Mouse (Mus musculus): Measurements from ENCODE around the gene A230050P20Rik. TPM values are rescaled to one million over a fixed set of nuclear protein-coding genes. Genes with fewer than 3 reads are reported as not detected.

A230050P20Rik gene
- total and polyA plus RNA-seq, 3 experiments: 0.05 TPM; not detected in 1

DNA sequence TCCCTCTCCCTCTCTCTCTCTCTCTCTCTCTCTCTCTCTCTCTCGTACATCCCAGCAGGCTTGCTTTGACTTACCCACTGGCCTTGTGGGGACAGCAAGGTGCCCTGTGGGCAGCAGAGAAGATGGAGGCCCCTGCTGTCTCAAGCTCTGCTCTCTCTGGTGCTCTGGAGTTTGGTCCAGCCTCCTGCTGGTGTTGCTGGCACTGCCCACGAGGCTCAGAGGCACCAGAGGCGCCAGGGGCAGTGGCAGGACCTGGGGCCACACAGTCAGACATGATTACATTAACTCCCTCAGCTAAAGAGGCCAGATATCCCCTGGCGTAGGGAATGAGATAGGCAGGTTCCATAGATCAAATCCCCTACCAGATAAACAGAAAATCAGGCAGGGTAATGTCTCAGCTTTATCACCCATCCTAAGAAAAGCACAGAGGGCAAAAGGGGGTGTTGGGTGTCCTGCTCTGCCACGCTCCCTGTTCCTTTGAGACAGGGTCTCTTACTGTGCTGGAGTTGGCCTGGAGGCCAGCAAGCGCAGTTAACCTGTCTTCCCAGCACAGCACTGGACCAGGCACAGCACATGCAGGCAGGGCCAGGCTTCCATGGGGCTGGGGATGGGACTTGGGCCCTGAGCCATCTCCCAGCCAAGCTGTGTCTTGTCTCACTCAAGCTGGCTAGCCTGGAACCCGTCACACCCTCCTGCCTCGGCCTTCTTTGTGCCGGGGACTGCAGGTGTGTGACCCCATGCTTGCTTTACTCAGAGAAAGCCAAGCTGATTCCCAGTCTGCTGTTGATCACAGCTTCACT, 8.1 kb downstream of the A230050P20Rik start:
- Histone ChIP-seq H3K36me3 (replicated peaks) (peaks cover 3% of the 10 kb centered on the region), H3K4me3 (ENCODE audit: low read depth, low read length) (no peak overlapping the region), H3K9me3 (replicated peaks) (no peaks in the 10 kb centered on the region), H3K4me1 (ENCODE audit: insufficient read depth, low read depth, low read length) (peaks cover 24% of the 10 kb centered on the region), H3K27me3 (ENCODE audit: insufficient read depth, low read length) (peaks cover 21% of the 10 kb centered on the region)
- DNase-seq (ENCODE audit: low spot score) (no peak), ATAC-seq (ENCODE audit: extremely low read depth, insufficient number of reproducible peaks, low FRiP score, poor library complexity, severe bottlenecking) (no peak)
- TF ChIP-seq GATA2 (IDR thresholded peaks at IDR 0.05; ENCODE audit: borderline replicate concordance, low read depth, low read length) (no peak), POLR2AphosphoS5 (IDR thresholded peaks at IDR 0.05; ENCODE audit: insufficient replicate concordance, low read depth, low read length) (no peak)

DNA sequence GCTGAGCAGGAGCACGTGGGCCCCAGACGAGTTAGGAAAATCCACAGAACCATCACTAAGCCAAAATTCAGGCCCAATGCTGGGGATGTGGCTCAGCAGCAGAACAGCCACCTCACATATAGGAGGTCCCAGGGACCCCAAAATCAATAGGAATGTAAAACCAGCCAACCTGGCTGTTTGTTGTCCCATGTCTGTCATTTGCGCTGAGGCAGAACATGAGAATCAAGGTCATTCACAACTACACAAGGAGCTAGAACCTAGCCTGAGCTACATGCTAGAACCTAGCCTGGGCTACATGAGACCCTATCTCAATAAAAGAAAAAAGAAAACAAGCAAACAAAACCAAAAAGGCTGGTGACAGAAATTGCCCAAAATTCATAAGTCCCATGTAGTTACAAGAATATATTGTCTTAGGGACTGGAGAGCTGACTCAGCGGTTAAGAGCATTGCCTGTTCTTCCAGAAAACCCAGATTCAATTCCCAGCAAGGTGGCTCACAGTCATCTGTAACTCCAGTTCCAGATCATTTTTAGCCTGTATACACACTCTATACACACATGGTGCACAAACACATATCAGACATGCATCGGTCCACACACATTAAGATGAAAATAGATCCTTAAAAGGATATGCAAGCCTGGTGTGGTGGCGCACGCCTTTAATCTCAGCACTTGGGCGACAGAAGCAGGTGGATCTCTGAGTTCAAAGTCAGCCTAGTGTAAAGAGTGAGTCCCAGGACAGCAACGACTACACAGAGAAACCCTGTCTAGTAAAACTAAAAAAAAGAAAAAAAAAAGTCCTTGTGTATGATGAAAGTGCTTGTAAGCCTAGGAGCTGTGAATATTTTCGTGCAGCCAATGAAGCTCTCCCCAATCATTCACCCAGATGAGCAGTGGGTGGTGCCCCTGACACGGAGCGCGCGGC, 8.9 kb downstream of the A230050P20Rik start:
- TF ChIP-seq GATA1 (IDR thresholded peaks at IDR 0.05; ENCODE audit: borderline replicate concordance, low read length) (no peak), TAL1 (conservative IDR thresholded peaks at IDR 0.05; ENCODE audit: low read depth, low read length) (no peak), CTCF (IDR thresholded peaks at IDR 0.05; ENCODE audit: low read depth, low read length) (no peak), POLR2AphosphoS5 (IDR thresholded peaks at IDR 0.05; ENCODE audit: insufficient replicate concordance, low read depth, low read length) (no peak)
- H3K4me3 ChIP-seq (ENCODE audit: low read depth, low read length): peak overlapping the region; percentile 71

DNA sequence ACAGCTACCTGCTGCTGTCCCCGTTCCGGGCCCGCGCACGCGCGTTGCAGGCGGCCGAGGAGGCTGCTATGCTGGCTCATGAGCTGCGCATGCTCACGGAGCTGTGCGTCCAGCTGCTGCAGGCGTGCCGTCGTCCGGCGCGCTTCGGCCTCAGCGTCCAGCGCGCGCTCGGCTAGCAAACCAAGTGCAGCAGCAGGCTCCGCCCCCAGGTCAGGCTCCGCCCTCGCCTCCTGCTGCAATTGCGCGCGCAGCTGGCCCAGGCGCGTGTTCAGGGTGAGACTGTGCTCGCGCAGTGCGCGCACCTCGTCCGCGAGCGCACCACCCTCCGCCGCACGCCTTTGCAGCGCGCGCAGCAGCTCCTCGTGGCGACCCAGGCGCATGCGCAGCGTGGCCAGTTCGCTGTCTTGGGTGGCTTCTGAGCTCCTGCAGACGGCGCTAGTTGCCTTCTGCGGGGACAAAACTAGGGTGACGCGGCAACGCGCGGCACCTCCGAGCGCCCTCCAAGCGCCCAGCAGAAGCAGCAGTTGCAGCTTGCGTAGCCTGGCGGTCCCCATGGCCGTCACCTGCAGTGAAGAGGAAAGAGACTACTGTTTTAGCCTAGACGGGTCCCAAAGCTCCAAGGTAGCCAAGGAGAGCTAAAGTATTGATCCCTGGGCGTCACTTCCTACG, 9.7 kb downstream of the A230050P20Rik start:
- H3K4me3 ChIP-seq (ENCODE audit: low read depth, low read length): peak overlapping the region; percentile 71
- peaks cover 12% of the 10 kb centered on the region; the same call in 1 of the 2 replicates for H3K27me3 ChIP-seq (ENCODE audit: insufficient read depth, low read length)
- ATAC-seq (ENCODE audit: extremely low read depth, insufficient number of reproducible peaks, low FRiP score, poor library complexity, severe bottlenecking): peak; percentile 74
- peaks cover 3% of the 10 kb centered on the region for H3K36me3 ChIP-seq (replicated peaks)
- peak; percentile 96 for DNase-seq (ENCODE audit: low spot score)
- peaks cover 24% of the 10 kb centered on the region for H3K4me1 ChIP-seq (ENCODE audit: insufficient read depth, low read depth, low read length)
- H3K9me3 ChIP-seq (replicated peaks): no peaks in the 10 kb centered on the region
- peak; percentile 46 for TF ChIP-seq CTCF (IDR thresholded peaks at IDR 0.05; ENCODE audit: low read depth, low read length)
- TF ChIP-seq POLR2AphosphoS5 (IDR thresholded peaks at IDR 0.05; ENCODE audit: insufficient replicate concordance, low read depth, low read length): no peak

More for the DNA sequence above, 8.9 kb downstream of the A230050P20Rik start:
- DNase-seq (ENCODE audit: low spot score): no peak
- no peak for ATAC-seq (ENCODE audit: extremely low read depth, insufficient number of reproducible peaks, low FRiP score, poor library complexity, severe bottlenecking)
- Histone ChIP-seq H3K27me3 (ENCODE audit: insufficient read depth, low read length) (peaks cover 18% of the 10 kb centered on the region; the same call in 1 of the 2 replicates), H3K9me3 (replicated peaks) (no peaks in the 10 kb centered on the region), H3K36me3 (replicated peaks) (peaks cover 3% of the 10 kb centered on the region), H3K4me1 (ENCODE audit: insufficient read depth, low read depth, low read length) (peaks cover 24% of the 10 kb centered on the region)

- ATAC-seq (ENCODE audit: extremely low read depth, insufficient number of reproducible peaks, low FRiP score, poor library complexity, severe bottlenecking): no peak
- peaks cover 24% of the 10 kb centered on the region for H3K4me1 ChIP-seq (ENCODE audit: insufficient read depth, low read depth, low read length)
- H3K4me3 ChIP-seq (ENCODE audit: low read depth, low read length): peak overlapping the region; percentile 71
- no peak for TF ChIP-seq GATA1 (IDR thresholded peaks at IDR 0.05; ENCODE audit: borderline replicate concordance, low read length)
- no peak for TF ChIP-seq CTCF (IDR thresholded peaks at IDR 0.05; ENCODE audit: low read depth, low read length)
- no peak for TF ChIP-seq POLR2AphosphoS5 (IDR thresholded peaks at IDR 0.05; ENCODE audit: insufficient replicate concordance, low read depth, low read length)
- no peak for TF ChIP-seq GATA2 (IDR thresholded peaks at IDR 0.05; ENCODE audit: borderline replicate concordance, low read depth, low read length)
- TF ChIP-seq TAL1 (conservative IDR thresholded peaks at IDR 0.05; ENCODE audit: low read depth, low read length): no peak
- no peaks in the 10 kb centered on the region for H3K9me3 ChIP-seq (replicated peaks)
- peaks cover 3% of the 10 kb centered on the region for H3K36me3 ChIP-seq (replicated peaks)
- peaks cover 12% of the 10 kb centered on the region; the same call in 1 of the 2 replicates for H3K27me3 ChIP-seq (ENCODE audit: insufficient read depth, low read length)
- DNase-seq (ENCODE audit: low spot score): no peak
Observed at GRCm38 (mm10) chr9:20878710-20879065, 10.2 kb downstream of the A230050P20Rik start.

DNA sequence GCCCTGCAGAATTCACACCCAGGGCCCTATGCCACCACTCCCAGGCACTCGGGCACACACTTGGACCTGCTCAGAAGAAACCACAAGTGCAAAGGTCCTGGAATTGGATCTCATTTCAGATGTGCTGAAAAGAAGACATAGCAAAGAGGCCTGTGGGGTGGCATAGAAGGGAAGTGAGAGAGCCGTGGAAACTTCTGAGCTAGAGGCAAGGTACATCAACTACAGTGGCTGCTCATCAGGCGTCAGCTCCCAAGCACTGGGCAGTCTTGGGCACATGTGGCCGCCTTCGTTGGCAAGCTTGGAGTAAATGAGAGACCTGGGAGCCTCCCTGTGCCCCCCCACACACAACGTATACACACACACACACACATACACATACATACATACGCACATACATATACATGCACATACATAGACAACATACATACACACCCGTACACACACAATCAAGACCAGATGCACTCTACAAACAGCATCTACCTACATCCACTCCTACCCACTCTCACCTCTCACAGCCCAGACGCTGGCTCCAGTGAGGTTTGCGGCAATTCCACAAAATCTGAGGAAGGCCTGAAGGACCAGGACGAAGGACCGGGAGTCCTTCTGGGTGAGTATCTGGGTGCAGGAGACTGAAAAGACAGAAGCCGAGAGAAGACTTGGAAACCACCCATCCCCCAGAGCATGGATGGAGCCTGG, 10.8 kb downstream of the A230050P20Rik start, which contains the start of gene Angptl6:
Gene Angptl6 (minus strand): TSS at position 631 of the 696 bp plus-strand sequence.
- H3K27me3 ChIP-seq (ENCODE audit: insufficient read depth, low read length): peaks cover 12% of the 10 kb centered on the region; the same call in 1 of the 2 replicates
- peaks cover 2% of the 10 kb centered on the region for H3K9me3 ChIP-seq (replicated peaks)
- DNase-seq (ENCODE audit: low spot score) (no peak), ATAC-seq (ENCODE audit: extremely low read depth, insufficient number of reproducible peaks, low FRiP score, poor library complexity, severe bottlenecking) (no peak)
- H3K4me1 ChIP-seq (ENCODE audit: insufficient read depth, low read depth, low read length): peaks cover 24% of the 10 kb centered on the region
- peak within 1 kb of the TSS; percentile 71 for H3K4me3 ChIP-seq (ENCODE audit: low read depth, low read length)
- TF ChIP-seq TAL1 (conservative IDR thresholded peaks at IDR 0.05; ENCODE audit: low read depth, low read length): no peak
- no peak for TF ChIP-seq GATA2 (IDR thresholded peaks at IDR 0.05; ENCODE audit: borderline replicate concordance, low read depth, low read length)
- TF ChIP-seq CTCF (IDR thresholded peaks at IDR 0.05; ENCODE audit: low read depth, low read length): no peak
- no peak for TF ChIP-seq GATA1 (IDR thresholded peaks at IDR 0.05; ENCODE audit: borderline replicate concordance, low read length)
- no peak for TF ChIP-seq POLR2AphosphoS5 (IDR thresholded peaks at IDR 0.05; ENCODE audit: insufficient replicate concordance, low read depth, low read length)
- peaks cover 3% of the 10 kb centered on the region for H3K36me3 ChIP-seq (replicated peaks)
